ENCODE assay signal across 16 mouse cellular contexts in genomic region chr5:74155860-74156351, GRCm38 (mm10). TPM values are rescaled to one million over a fixed set of nuclear protein-coding genes. Genes with fewer than 3 reads are reported as not detected.
DNase-seq lines count a peak whose midpoint lies in the region; ATAC-seq lines count a peak whose summit lies in the region.
"Had no signal": no experiment of that assay in that cellular context is flagged by ENCODE, and none has a peak within 500 bp of the region (broad histone marks: within the 10 kb centered on the region; RNA-seq: fewer than 3 reads in every experiment).

No protein-coding gene starts in this region.

- H3K27ac ChIP-seq in kidney, embryonic 16.5 days (ENCODE audit: low read length) = peak overlapping the region; percentile 61
- H3K27ac ChIP-seq in embryonic facial prominence, embryonic 12.5 days = no peak overlapping the region; the same call in 1 of the 2 replicates
- no peak overlapping the region for H3K27ac ChIP-seq in neural tube, embryonic 12.5 days
- H3K27ac ChIP-seq: macrophage had no signal

- H3K4me1 ChIP-seq in kidney, embryonic 16.5 days (ENCODE audit: insufficient read depth, low read length) = peaks cover 28% of the 10 kb centered on the region
- peaks cover 33% of the 10 kb centered on the region for H3K4me1 ChIP-seq in embryonic facial prominence, embryonic 12.5 days
- peaks cover 4% of the 10 kb centered on the region; the same call in 1 of the 2 replicates for H3K4me1 ChIP-seq in neural tube, embryonic 12.5 days

- no peaks in the 10 kb centered on the region for H3K9me3 ChIP-seq in kidney, embryonic 16.5 days (ENCODE audit: low read length)
- H3K9me3 ChIP-seq in embryonic facial prominence, embryonic 12.5 days = no peaks in the 10 kb centered on the region
- H3K9me3 ChIP-seq in neural tube, embryonic 12.5 days = no peaks in the 10 kb centered on the region

- peak; percentile 81 for ATAC-seq in kidney, embryonic 16.5 days (ENCODE audit: low FRiP score, low TSS enrichment)
- 0 out of 2 replicates have a peak, but pooled peaks have one; percentile 18 for ATAC-seq in embryonic facial prominence, embryonic 12.5 days (ENCODE audit: insufficient number of reproducible peaks, insufficient read depth, low FRiP score, low TSS enrichment)
- ATAC-seq in neural tube, embryonic 12.5 days (ENCODE audit: low FRiP score, low read depth) = 0 out of 2 replicates have a peak, but pooled peaks have one; percentile 29
- ATAC-seq: intestine, postnatal 0 days had no signal

- no peak overlapping the region for H3K9ac ChIP-seq in kidney, embryonic 16.5 days (replicated peaks; ENCODE audit: low read length)
- H3K9ac ChIP-seq in embryonic facial prominence, embryonic 12.5 days = no peak overlapping the region
- no peak overlapping the region for H3K9ac ChIP-seq in neural tube, embryonic 12.5 days

- peak; percentile 24 to 42 for DNase-seq in cerebellum, postnatal 10 days
- DNase-seq in cerebellum, postnatal 25 days = no peak
- DNase-seq in kidney, postnatal 4 days = no peak
- no peak for DNase-seq in gastrocnemius, adult 8-10 months (ENCODE audit: low spot score in 2 of 2)
- no peak for DNase-seq in frontal cortex, postnatal 14 days (ENCODE audit: low spot score in 2 of 2)
- DNase-seq: adrenal gland, postnatal 25 days; cerebellum, adult 9-10 months; layer of hippocampus, adult 9-11 months; right cerebral cortex, adult 18-20 months; thymus, postnatal 36 days had no signal

- no peaks in the 10 kb centered on the region for H3K36me3 ChIP-seq in kidney, embryonic 16.5 days (ENCODE audit: insufficient read depth, low read length)
- no peaks in the 10 kb centered on the region for H3K36me3 ChIP-seq in embryonic facial prominence, embryonic 12.5 days
- no peaks in the 10 kb centered on the region for H3K36me3 ChIP-seq in neural tube, embryonic 12.5 days

- H3K4me2 ChIP-seq in kidney, embryonic 16.5 days (replicated peaks; ENCODE audit: low read depth, low read length) = no peak overlapping the region
- H3K4me2 ChIP-seq in embryonic facial prominence, embryonic 12.5 days (replicated peaks) = no peak overlapping the region
- no peak overlapping the region for H3K4me2 ChIP-seq in neural tube, embryonic 12.5 days (replicated peaks)

- no peak overlapping the region for H3K4me3 ChIP-seq in kidney, embryonic 16.5 days (ENCODE audit: low read length)
- H3K4me3 ChIP-seq in embryonic facial prominence, embryonic 12.5 days = no peak overlapping the region
- H3K4me3 ChIP-seq in neural tube, embryonic 12.5 days = no peak overlapping the region
- H3K4me3 ChIP-seq: myocyte had no signal

- WGBS in kidney, embryonic 16.5 days = 23% methylated on average over 7 of the region's 7 CpGs
- WGBS in embryonic facial prominence, embryonic 12.5 days = 19% methylated on average over 7 of the region's 7 CpGs
- 39% methylated on average over 7 of the region's 7 CpGs for WGBS in neural tube, embryonic 12.5 days

- H3K27me3 ChIP-seq in kidney, embryonic 16.5 days (ENCODE audit: insufficient read depth, low read length) = no peaks in the 10 kb centered on the region
- H3K27me3 ChIP-seq in embryonic facial prominence, embryonic 12.5 days = no peaks in the 10 kb centered on the region
- H3K27me3 ChIP-seq in neural tube, embryonic 12.5 days (replicated peaks) = no peaks in the 10 kb centered on the region

RNA-seq across cellular contexts. Expression of gene Rasl11b, which starts 39.2 kb away (rescaled TPM):
- 75.1 and 78.0 TPM in 2 replicates for polyA plus RNA-seq in kidney, embryonic 16.5 days (2015; fragmentation: Nextera tagmentation; extraction: Ambion mirVana)
- 134 and 140 TPM in 2 replicates for polyA plus RNA-seq in embryonic facial prominence, embryonic 12.5 days (2016; fragmentation: Nextera tagmentation; extraction: Ambion mirVana)
- 38.2 and 41.7 TPM in 2 replicates for polyA plus RNA-seq in neural tube, embryonic 12.5 days (2016; fragmentation: Nextera tagmentation; extraction: Ambion mirVana)
- total RNA-seq in gastrocnemius, adult 8-10 months (2022) = 10 to 100 TPM in 1 of 4 experiments, 1 to 10 TPM in 3; 1.4 to 10.6 (median 2.7) TPM
- polyA plus RNA-seq: macrophage had no signal

Comparison
In these comparisons a context has a peak if more than half of its experiments do, and no peak if none do; other contexts are left out.
1. DNase-seq: peak in cerebellum, postnatal 10 days (2 of 2); none in cerebellum, postnatal 25 days (0 of 2), kidney, postnatal 4 days (0 of 2), gastrocnemius, adult 8-10 months (0 of 2) and frontal cortex, postnatal 14 days (0 of 2).
2. ATAC-seq: peak in every context shown above with its lines; median percentile 81 in kidney, embryonic 16.5 days; 29 in neural tube, embryonic 12.5 days; 18 in embryonic facial prominence, embryonic 12.5 days.